Mouse (Mus musculus) G1E (cell line): ENCODE data around the gene Ptcra. TPM values are rescaled to one million over a fixed set of nuclear protein-coding genes. Genes with fewer than 3 reads are reported as not detected.

Experiments used
- ATAC-seq: 2 replicates; pipeline ENCODE4 v1.8.0; 2016; ENCODE audit warnings: mild to moderate bottlenecking; ENCODE audit not compliant: insufficient number of reproducible peaks, poor library complexity, low FRiP score, severe bottlenecking; ENCODE audit errors: extremely low read depth
- DNase-seq: peaks from one replicate; pipeline ENCODE4 v3.0.0; 2012; ENCODE audit warnings: low spot score
- H3K27me3 ChIP-seq: 2 replicates; pipeline ENCODE4 v1.6.1; 2012; ENCODE audit warnings: mild to moderate bottlenecking, low read length, inconsistent platforms; ENCODE audit not compliant: insufficient read depth
- H3K36me3 ChIP-seq: replicated peaks from 2 replicates; pipeline ENCODE3; 2012; ENCODE audit warnings: mild to moderate bottlenecking, inconsistent platforms
- H3K4me1 ChIP-seq: 2 replicates; pipeline ENCODE4 v1.6.1; 2012; ENCODE audit warnings: low read depth, low read length, inconsistent platforms, mixed read lengths; ENCODE audit not compliant: insufficient read depth
- H3K4me3 ChIP-seq: 2 replicates; pipeline ENCODE4 v1.5.1; 2012; ENCODE audit warnings: low read depth, mild to moderate bottlenecking, inconsistent platforms, low read length, moderate library complexity, mixed read lengths
- H3K9me3 ChIP-seq: replicated peaks from 2 replicates; pipeline ENCODE4 v1.6.1; 2012; ENCODE audit warnings: inconsistent platforms
- CTCF ChIP-seq: IDR thresholded peaks from 2 replicates; pipeline ENCODE4 v1.5.1; 2012; ENCODE audit warnings: low read depth, low read length, inconsistent platforms, mixed read lengths
- GATA1 ChIP-seq: IDR thresholded peaks from 2 replicates; pipeline ENCODE4 v1.6.1; 2012; ENCODE audit warnings: borderline replicate concordance, low read length, inconsistent platforms, mixed read lengths
- GATA2 ChIP-seq: IDR thresholded peaks from 2 replicates; pipeline ENCODE4 v1.6.1; 2012; ENCODE audit warnings: low read depth, low read length, inconsistent platforms, borderline replicate concordance
- POLR2AphosphoS5 ChIP-seq: IDR thresholded peaks from 2 replicates; pipeline ENCODE4 v1.6.1; 2012; ENCODE audit warnings: low read depth, low read length, inconsistent platforms; ENCODE audit not compliant: insufficient replicate concordance
- TAL1 ChIP-seq: conservative IDR thresholded peaks from 2 replicates; pipeline ENCODE4 v1.6.1; 2012; ENCODE audit warnings: low read depth, low read length, inconsistent platforms, mixed read lengths
- polyA plus RNA-seq: library from polyadenylated mRNA; stranded (reverse); fragments of >175 nt; gene quantifications from 2 replicates; pipeline ENCODE4 v1.2.3, GENCODE M21; 2012
- total RNA-seq, 2 experiments: library from RNA; stranded (forward) in 1 of 2; stranded (reverse) in 1 of 2; fragments of 200-1000 nt in 1 of 2; fragments of >200 nt in 1 of 2; fragmentation: Nextera tagmentation in 1 of 2; gene quantifications; 2 replicates each; pipeline ENCODE4 v1.2.3; 2014 to 2017

The Ptcra gene
- total and polyA plus RNA-seq, 3 experiments, result 0.07 to 0.27 TPM; not detected in 1

GRCm38 (mm10) chr17:46706375-46707089, 57.0 kb downstream of the Ptcra start:
- TF ChIP-seq TAL1 (no peak), CTCF (no peak), POLR2AphosphoS5 (no peak), GATA1 (no peak), GATA2 (no peak)
- ATAC-seq (no peak), DNase-seq (no peak)
- Histone ChIP-seq H3K36me3 (peaks cover 19% of the 10 kb centered on the region), H3K27me3 (peaks cover 2% of the 10 kb centered on the region; the same call in 1 of the 2 replicates), H3K4me3 (no peak overlapping the region), H3K9me3 (0 out of 2 replicates have a peak, but pooled peaks cover 1% of the 10 kb centered on the region), H3K4me1 (peaks cover 47% of the 10 kb centered on the region)

Other genes starting within 250 kb of the Ptcra start
- gene Cul9, start 217.3 kb downstream of the Ptcra start, total RNA-seq (2014; fragmentation: Nextera tagmentation), result 0.24 and 0.45 TPM in 2 replicates
- gene Cul9, start 217.3 kb downstream of the Ptcra start, total RNA-seq (2017), result 0.76 and 0.81 TPM in 2 replicates
- 0.66 and 0.70 TPM in 2 replicates for gene Cul9, start 217.3 kb downstream of the Ptcra start, polyA plus RNA-seq
- gene Srf, start 207.5 kb downstream of the Ptcra start, total RNA-seq (2014; fragmentation: Nextera tagmentation), result 52.7 and 60.3 TPM in 2 replicates
- gene Srf, start 207.5 kb downstream of the Ptcra start, total RNA-seq (2017), result 18.4 and 22.7 TPM in 2 replicates
- 113 and 114 TPM in 2 replicates for gene Srf, start 207.5 kb downstream of the Ptcra start, polyA plus RNA-seq
- gene Ptk7, start 134.2 kb downstream of the Ptcra start, total RNA-seq (2014; fragmentation: Nextera tagmentation), result not detected in 2 replicates
- gene Ptk7, start 134.2 kb downstream of the Ptcra start, total RNA-seq (2017), result 0.05 TPM in 1 of 2 replicates, not detected in the other
- gene Ptk7, start 134.2 kb downstream of the Ptcra start, polyA plus RNA-seq, result 0.01 TPM in 1 of 2 replicates, not detected in the other
- 1.3 and 2.1 TPM in 2 replicates for gene Klc4, start 117.7 kb downstream of the Ptcra start, total RNA-seq (2014; fragmentation: Nextera tagmentation)
- gene Klc4, start 117.7 kb downstream of the Ptcra start, total RNA-seq (2017), result 8.9 and 10.2 TPM in 2 replicates
- gene Klc4, start 117.7 kb downstream of the Ptcra start, polyA plus RNA-seq, result 11.7 and 12.3 TPM in 2 replicates
- gene Mrpl2, start 117.5 kb downstream of the Ptcra start, total RNA-seq (2014; fragmentation: Nextera tagmentation), result 44.7 and 59.4 TPM in 2 replicates
- 76.3 and 107 TPM in 2 replicates for gene Mrpl2, start 117.5 kb downstream of the Ptcra start, total RNA-seq (2017)
- 853 and 1,060 TPM in 2 replicates for gene Mrpl2, start 117.5 kb downstream of the Ptcra start, polyA plus RNA-seq
- 44.1 and 47.4 TPM in 2 replicates for gene Cul7, start 113.4 kb downstream of the Ptcra start, total RNA-seq (2014; fragmentation: Nextera tagmentation)
- 27.4 and 30.0 TPM in 2 replicates for gene Cul7, start 113.4 kb downstream of the Ptcra start, total RNA-seq (2017)
- 136 and 142 TPM in 2 replicates for gene Cul7, start 113.4 kb downstream of the Ptcra start, polyA plus RNA-seq
- 12.2 and 13.2 TPM in 2 replicates for gene Rrp36, start 89.4 kb downstream of the Ptcra start, total RNA-seq (2014; fragmentation: Nextera tagmentation)
- 48.0 and 67.2 TPM in 2 replicates for gene Rrp36, start 89.4 kb downstream of the Ptcra start, total RNA-seq (2017)
- gene Rrp36, start 89.4 kb downstream of the Ptcra start, polyA plus RNA-seq, result 39.0 and 45.0 TPM in 2 replicates
- gene Mea1, start 84.9 kb downstream of the Ptcra start, total RNA-seq (2014; fragmentation: Nextera tagmentation), result 37.1 and 42.4 TPM in 2 replicates
- gene Mea1, start 84.9 kb downstream of the Ptcra start, total RNA-seq (2017), result 79.5 and 83.8 TPM in 2 replicates
- 84.7 and 105 TPM in 2 replicates for gene Mea1, start 84.9 kb downstream of the Ptcra start, polyA plus RNA-seq
- gene Klhdc3, start 82.8 kb downstream of the Ptcra start, total RNA-seq (2014; fragmentation: Nextera tagmentation), result 70.1 and 79.1 TPM in 2 replicates
- gene Klhdc3, start 82.8 kb downstream of the Ptcra start, total RNA-seq (2017), result 21.0 and 26.0 TPM in 2 replicates
- 221 and 297 TPM in 2 replicates for gene Klhdc3, start 82.8 kb downstream of the Ptcra start, polyA plus RNA-seq
- 55.2 and 56.6 TPM in 2 replicates for gene Ppp2r5d, start 58.6 kb downstream of the Ptcra start, total RNA-seq (2014; fragmentation: Nextera tagmentation)
- gene Ppp2r5d, start 58.6 kb downstream of the Ptcra start, total RNA-seq (2017), result 33.9 and 40.1 TPM in 2 replicates
- 78.5 and 83.4 TPM in 2 replicates for gene Ppp2r5d, start 58.6 kb downstream of the Ptcra start, polyA plus RNA-seq
- gene Pex6, start 52.2 kb downstream of the Ptcra start, total RNA-seq (2014; fragmentation: Nextera tagmentation), result 19.8 and 22.1 TPM in 2 replicates
- gene Pex6, start 52.2 kb downstream of the Ptcra start, total RNA-seq (2017), result 14.3 and 17.3 TPM in 2 replicates
- 52.6 and 56.0 TPM in 2 replicates for gene Pex6, start 52.2 kb downstream of the Ptcra start, polyA plus RNA-seq
- not detected in 2 replicates for gene Gnmt, start 34.5 kb downstream of the Ptcra start, total RNA-seq (2014; fragmentation: Nextera tagmentation)
- gene Gnmt, start 34.5 kb downstream of the Ptcra start, total RNA-seq (2017), result 0.52 TPM in 1 of 2 replicates, not detected in the other
- gene Gnmt, start 34.5 kb downstream of the Ptcra start, polyA plus RNA-seq, result 0.17 TPM in 1 of 2 replicates, not detected in the other
- 12.8 and 14.4 TPM in 2 replicates for gene Cnpy3, start 11.5 kb downstream of the Ptcra start, total RNA-seq (2014; fragmentation: Nextera tagmentation)
- gene Cnpy3, start 11.5 kb downstream of the Ptcra start, total RNA-seq (2017), result 36.3 and 41.1 TPM in 2 replicates
- 96.9 and 114 TPM in 2 replicates for gene Cnpy3, start 11.5 kb downstream of the Ptcra start, polyA plus RNA-seq
- gene 2310039H08Rik, start 8.9 kb upstream of the Ptcra start, total RNA-seq (2014; fragmentation: Nextera tagmentation), result 26.8 and 33.4 TPM in 2 replicates
- gene 2310039H08Rik, start 8.9 kb upstream of the Ptcra start, total RNA-seq (2017), result 17.4 and 24.3 TPM in 2 replicates
- gene 2310039H08Rik, start 8.9 kb upstream of the Ptcra start, polyA plus RNA-seq, result 129 and 189 TPM in 2 replicates
- gene Rpl7l1, start 19.0 kb upstream of the Ptcra start, total RNA-seq (2014; fragmentation: Nextera tagmentation), result 154 and 166 TPM in 2 replicates
- 159 and 181 TPM in 2 replicates for gene Rpl7l1, start 19.0 kb upstream of the Ptcra start, total RNA-seq (2017)
- gene Rpl7l1, start 19.0 kb upstream of the Ptcra start, polyA plus RNA-seq, result 7.0 and 11.3 TPM in 2 replicates
- 34.4 and 41.2 TPM in 2 replicates for gene Bicral, start 94.8 kb upstream of the Ptcra start, total RNA-seq (2014; fragmentation: Nextera tagmentation)
- gene Bicral, start 94.8 kb upstream of the Ptcra start, total RNA-seq (2017), result 9.2 and 13.4 TPM in 2 replicates
- 10.7 and 12.9 TPM in 2 replicates for gene Bicral, start 94.8 kb upstream of the Ptcra start, polyA plus RNA-seq
- gene Tbcc, start 127.0 kb upstream of the Ptcra start, total RNA-seq (2014; fragmentation: Nextera tagmentation), result 7.5 and 10.1 TPM in 2 replicates
- gene Tbcc, start 127.0 kb upstream of the Ptcra start, total RNA-seq (2017), result 18.6 and 21.3 TPM in 2 replicates
- gene Tbcc, start 127.0 kb upstream of the Ptcra start, polyA plus RNA-seq, result 20.0 and 27.5 TPM in 2 replicates
- gene Prph2, start 146.7 kb upstream of the Ptcra start, total RNA-seq (2014; fragmentation: Nextera tagmentation), result not detected in 2 replicates
- 0.05 TPM in 1 of 2 replicates, not detected in the other for gene Prph2, start 146.7 kb upstream of the Ptcra start, total RNA-seq (2017)
- gene Prph2, start 146.7 kb upstream of the Ptcra start, polyA plus RNA-seq, result not detected in 2 replicates
- 116 and 131 TPM in 2 replicates for gene Ubr2, start 246.8 kb upstream of the Ptcra start, total RNA-seq (2014; fragmentation: Nextera tagmentation)
- 43.0 and 51.4 TPM in 2 replicates for gene Ubr2, start 246.8 kb upstream of the Ptcra start, total RNA-seq (2017)
- gene Ubr2, start 246.8 kb upstream of the Ptcra start, polyA plus RNA-seq, result 12.3 and 14.6 TPM in 2 replicates